Mouse (Mus musculus): Measurements from ENCODE around the gene Galnt17.

The Galnt17 gene

DNA sequence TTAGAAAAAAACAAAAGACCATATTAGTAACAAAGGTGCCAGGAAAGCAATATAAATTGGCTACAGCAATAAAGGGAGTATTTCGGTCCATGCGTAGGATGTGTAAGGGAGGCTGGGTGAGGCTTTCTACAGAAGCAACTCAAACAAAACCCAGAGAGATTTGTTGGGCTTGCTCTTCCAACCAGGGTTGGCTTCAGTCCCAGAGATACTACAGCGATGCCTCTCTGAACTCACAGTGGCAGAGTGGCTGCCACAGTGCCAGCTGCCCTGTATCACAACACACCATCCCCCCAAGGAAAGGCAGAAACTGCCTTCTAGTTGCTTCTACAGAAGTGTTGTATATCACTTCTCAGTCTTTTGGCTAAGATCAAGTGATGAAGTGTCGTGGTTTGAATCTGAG lies 66.6 kb downstream of the Galnt17 start:
- no peak for DNase-seq (ENCODE audit: low spot score)

DNA sequence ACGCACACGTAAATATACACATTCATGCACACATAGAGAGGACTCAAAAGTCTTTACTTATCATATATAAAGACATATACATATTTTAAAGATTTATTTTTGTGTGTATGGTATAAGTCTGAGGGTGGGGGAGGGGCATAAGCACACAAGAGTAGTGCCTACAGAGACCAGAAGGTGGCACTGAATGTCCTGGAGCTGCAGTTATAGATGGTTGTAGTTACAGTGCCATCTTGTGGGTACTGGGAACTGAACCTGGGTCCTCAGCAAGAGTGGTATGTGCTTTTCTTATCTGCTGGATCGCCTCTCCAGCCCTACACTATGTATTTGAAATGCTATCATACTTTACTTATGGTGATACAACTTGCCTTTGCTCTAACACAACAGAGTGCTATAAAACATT lies 68.5 kb downstream of the Galnt17 start:
- DNase-seq (ENCODE audit: low spot score), result no peak

DNA sequence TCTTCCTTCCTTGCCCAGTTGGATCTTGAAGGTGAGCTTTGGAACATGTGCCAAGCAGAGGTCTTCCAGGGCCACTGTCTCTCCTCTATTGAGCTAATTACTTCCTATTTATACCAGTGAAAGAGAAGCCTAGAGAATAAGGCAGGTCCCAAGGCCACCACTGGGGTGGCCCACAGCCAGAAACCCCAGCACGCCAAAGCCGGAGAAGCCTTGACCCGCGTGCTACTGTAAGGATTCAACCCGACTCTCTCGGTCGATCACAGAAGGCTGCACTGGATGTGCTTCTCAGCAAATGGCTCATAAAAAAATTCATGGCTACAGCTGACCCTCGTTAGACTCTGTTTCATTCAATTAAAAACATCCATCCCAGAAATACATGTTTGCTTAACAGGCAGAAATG lies 71.4 kb downstream of the Galnt17 start:
- no peak for DNase-seq (ENCODE audit: low spot score)

GRCm38 (mm10) chr5:131233828-131234227 lies 74.5 kb downstream of the Galnt17 start:
- DNase-seq (ENCODE audit: low spot score), result no peak

- DNase-seq (ENCODE audit: low spot score), result no peak
These were observed 77.2 kb downstream of the Galnt17 start for GRCm38 (mm10) chr5:131231060-131231459.

GRCm38 (mm10) chr5:131229744-131230143 lies 78.6 kb downstream of the Galnt17 start:
- no peak for DNase-seq (ENCODE audit: low spot score)

- no peak for DNase-seq (ENCODE audit: low spot score)
These were observed 84.9 kb downstream of the Galnt17 start for GRCm38 (mm10) chr5:131223416-131223815.

DNA sequence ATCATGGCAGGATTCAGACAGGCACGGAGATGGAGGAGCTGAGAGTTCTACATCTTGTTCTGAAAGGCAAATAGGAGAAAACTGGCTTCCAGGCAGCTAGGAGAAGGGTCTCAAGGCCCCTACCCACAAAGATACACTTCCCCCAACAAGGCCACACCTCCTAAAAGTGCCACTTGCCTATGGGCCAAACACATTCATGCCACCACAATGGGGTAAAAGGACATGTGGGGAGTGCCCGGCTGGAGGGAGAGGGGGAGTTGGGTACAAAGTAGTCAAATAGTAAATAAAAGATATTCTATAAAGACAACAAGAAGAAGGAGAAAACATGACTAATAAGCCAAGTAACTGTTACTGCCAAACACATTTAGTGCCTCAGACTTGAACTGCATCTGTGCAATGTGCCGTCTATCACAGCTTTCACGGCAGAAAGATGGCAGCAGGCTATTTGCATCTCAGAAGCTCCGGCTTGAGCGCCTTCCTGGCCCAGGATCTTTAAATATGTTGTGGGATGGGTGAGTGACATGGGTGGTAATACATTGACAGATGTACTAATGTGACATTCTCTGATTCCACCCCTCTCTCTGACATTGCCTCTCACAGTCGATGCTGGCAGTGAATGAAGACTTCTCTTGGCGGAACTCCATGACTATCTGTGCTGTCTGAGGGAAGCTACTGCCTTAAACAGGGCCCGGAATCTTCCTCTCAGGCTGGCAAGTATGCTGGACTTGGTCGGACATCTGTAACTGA lies 85.6 kb downstream of the Galnt17 start:
- DNase-seq (ENCODE audit: low spot score), result no peak

DNA sequence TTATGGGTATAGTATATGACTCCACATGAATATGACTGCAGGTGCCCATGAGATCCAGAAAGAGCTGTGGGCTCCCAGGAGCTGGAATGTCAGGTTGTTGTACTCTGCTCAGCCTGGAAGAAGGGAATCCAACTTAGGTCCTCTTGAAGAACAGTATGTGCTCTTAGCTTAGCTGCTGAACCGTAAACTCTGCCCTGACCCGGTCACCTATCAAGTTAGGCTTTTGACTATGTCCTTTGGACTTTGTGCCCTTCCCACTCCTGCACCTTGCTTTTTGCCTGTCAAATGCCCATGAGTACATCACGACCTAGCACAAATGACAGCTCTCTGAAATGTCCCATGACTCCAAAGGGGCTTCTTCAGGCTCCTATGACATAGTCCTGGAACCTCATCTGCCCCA lies 90.1 kb downstream of the Galnt17 start:
- DNase-seq (ENCODE audit: low spot score), result no peak

- peak; percentile 63 for DNase-seq (ENCODE audit: low spot score)
These were observed 96.7 kb downstream of the Galnt17 start for GRCm38 (mm10) chr5:131211618-131212017.

DNA sequence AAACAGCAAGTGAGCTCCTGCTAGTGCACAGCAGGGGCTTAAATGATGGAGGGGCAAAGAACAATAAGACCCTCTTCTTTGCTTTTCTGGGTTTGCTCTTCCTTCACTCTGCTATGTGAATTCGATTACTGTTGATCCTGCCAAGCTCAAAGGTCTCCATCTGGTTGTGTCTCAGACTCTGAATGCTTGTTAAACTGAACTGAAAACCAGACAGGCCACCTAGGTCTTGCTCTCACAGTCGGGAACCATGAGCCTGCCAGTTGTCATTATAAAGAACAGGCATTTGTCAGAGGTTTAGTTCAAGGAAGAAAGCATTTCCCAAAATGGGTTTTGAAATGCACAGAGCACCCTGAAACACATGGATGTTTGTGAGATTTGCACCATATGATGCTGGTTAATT lies 107.2 kb downstream of the Galnt17 start:
- no peak for DNase-seq (ENCODE audit: low spot score)

GRCm38 (mm10) chr5:131192311-131192710 lies 116.0 kb downstream of the Galnt17 start:
- DNase-seq (ENCODE audit: low spot score), result peak; percentile 37

GRCm38 (mm10) chr5:131184566-131184965 lies 123.7 kb downstream of the Galnt17 start:
- no peak for DNase-seq (ENCODE audit: low spot score)

- no peak for DNase-seq (ENCODE audit: low spot score)
These were observed 127.1 kb downstream of the Galnt17 start for GRCm38 (mm10) chr5:131181231-131181630.

DNA sequence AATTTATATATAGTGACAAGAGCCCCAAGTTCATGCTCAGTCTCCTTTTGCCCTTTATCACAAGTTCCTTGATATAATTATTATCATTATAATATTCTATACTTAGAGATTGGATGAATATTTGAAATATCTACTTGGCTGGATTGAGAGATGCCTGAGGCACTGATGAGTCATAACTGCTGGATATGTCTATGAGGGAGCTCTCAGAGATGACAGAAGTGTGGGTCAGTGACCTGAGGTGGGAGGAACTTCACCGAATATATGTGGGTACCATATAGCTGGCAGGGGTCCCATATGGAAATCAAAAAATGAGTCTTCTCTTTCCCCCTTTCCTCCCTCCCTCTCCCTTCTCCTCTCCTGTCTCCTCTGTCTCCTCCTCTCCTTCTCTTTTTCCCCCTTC lies 127.5 kb downstream of the Galnt17 start:
- no peak for DNase-seq (ENCODE audit: low spot score)

- DNase-seq (ENCODE audit: low spot score), result no peak
These were observed 130.4 kb downstream of the Galnt17 start for GRCm38 (mm10) chr5:131177851-131178250.

DNA sequence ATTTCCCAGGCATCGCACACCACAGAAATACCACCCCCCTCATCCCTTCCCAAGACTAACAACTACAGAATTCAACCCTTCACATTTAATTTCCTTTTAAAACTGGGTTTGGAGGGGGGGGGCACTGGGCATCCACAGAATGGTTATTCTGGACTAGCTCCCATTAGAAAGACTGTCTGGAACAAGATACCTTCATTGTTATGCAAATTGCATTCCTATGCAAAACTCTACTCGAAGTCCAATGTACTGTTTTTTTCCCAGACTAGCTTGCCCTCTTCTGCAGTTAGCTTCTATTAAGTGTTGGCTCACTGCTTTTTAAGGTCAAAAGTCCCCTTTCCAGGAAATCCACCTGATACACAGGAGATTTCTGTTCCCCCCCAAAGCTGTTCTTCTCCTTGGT lies 131.1 kb downstream of the Galnt17 start:
- DNase-seq (ENCODE audit: low spot score), result peak; percentile 68

GRCm38 (mm10) chr5:131169186-131169585 lies 139.1 kb downstream of the Galnt17 start:
- DNase-seq (ENCODE audit: low spot score), result no peak

DNA sequence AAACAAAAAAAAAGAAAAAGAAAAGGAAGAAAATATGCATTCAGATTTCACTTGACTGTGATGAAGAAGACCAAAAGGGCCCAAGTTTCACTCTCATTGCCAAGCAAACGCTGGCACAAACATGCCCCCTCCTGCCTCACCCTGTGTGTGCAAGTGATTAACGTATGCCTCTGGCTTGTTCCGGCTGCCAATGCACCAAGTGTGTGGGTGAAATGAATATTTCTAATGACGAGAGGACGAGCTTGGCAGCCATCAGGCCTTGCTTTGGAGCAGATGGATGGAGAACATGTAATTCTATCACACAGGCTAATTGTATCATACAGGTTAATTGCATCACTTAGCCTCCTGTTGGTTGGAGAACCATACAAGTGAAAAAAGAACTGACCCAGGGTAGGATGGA lies 140.9 kb downstream of the Galnt17 start:
- DNase-seq (ENCODE audit: low spot score), result no peak

DNA sequence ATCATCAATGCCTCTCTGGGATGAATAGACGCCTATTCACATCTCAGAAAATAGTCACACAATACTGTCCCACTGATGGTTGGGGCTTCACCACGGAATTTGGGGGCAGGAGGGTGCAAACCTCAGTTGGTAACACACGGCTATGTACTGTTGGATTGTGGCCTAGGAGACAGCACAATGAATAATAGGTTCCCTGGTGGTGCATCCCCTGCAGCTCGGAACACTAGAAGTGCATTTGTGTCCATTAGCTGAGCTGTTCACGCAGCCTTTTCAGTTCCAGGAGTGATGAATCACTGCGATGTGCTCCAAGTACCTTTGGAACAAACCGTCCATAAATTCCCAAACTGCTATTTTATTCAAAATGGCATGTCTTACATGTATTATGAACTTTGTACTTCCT lies 142.6 kb downstream of the Galnt17 start:
- DNase-seq (ENCODE audit: low spot score), result no peak

GRCm38 (mm10) chr5:131157866-131158265 lies 150.4 kb downstream of the Galnt17 start:
- DNase-seq (ENCODE audit: low spot score), result no peak

DNA sequence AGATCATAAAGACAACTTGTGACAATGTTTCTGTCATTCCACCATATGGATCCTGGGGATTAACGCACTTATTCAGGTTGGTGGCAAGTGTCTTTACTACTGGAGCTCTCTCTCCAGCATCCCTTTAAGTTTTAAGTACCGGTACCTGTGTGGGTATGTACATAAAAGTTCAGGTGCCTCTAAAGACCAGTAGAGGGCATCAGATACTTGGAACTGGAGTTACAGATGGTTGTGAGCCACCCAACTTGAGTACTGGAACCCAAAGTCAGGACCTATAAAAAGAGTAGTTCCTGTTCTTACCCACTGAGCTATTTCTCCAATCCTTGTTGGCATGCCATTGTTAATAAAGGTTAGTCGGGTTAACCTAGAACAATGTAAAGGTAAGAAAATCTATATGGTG lies 152.0 kb downstream of the Galnt17 start:
- no peak for DNase-seq (ENCODE audit: low spot score)

DNA sequence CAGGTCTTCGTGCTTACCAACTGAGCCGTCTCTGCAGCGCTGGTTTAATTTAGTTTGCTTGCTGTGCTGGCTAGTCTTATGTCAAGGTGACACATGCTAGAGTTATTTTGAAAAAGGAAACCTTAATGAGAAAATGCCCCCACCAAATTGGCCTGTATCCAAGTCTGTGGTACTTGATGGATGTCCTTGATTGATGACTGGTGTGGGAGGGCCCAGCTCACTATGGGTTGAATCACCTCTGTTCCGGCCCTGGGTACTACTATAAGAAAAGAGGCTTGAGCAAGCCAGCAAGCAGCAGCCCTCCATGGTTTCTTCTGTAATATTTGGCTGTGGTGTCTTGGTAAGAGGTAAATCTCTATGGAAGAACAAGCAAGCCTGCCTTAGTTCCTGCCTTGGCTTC lies 165.7 kb downstream of the Galnt17 start:
- DNase-seq (ENCODE audit: low spot score), result no peak

DNA sequence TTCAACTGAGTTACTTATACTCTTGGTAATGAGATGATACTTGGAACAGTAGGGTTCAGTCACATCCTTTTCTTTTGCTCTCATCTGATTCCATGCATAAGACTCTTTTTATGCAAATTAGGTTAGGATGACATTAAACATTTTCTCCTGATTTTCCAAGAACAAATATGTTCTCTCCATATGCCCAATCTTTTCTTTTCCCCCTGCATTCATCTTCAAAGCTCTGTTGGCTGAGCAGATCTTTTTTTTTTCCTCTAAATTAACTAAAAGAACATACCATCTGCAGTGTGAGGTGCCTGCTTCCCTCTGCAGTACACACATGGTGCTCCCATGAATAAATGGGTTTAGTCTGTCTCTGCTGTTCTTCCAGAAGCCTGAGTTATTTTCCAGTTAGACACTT lies 173.5 kb downstream of the Galnt17 start:
- no peak for DNase-seq (ENCODE audit: low spot score)
